Mouse (Mus musculus) C2C12 (cell line): Measurements from ENCODE around the gene Btf3l4.

Experiments
- CEBPB ChIP-seq: IDR thresholded peaks from one replicate; pipeline ENCODE4 v1.6.1; 2011; ENCODE audit warnings: low read depth, mild to moderate bottlenecking, control low read depth, moderate library complexity
- CTCF ChIP-seq: IDR thresholded peaks from one replicate; pipeline ENCODE4 v1.5.1; 2011; ENCODE audit not compliant: control insufficient read depth, insufficient read depth, insufficient read length
- MAX ChIP-seq: IDR thresholded peaks from one replicate; pipeline ENCODE4 v1.6.1; 2011; ENCODE audit warnings: mild to moderate bottlenecking, control low read depth
- MYOD1 ChIP-seq: IDR thresholded peaks from one replicate; pipeline ENCODE4 v1.6.1; 2011; ENCODE audit warnings: low read depth; ENCODE audit not compliant: control insufficient read depth, insufficient read length

DNA sequence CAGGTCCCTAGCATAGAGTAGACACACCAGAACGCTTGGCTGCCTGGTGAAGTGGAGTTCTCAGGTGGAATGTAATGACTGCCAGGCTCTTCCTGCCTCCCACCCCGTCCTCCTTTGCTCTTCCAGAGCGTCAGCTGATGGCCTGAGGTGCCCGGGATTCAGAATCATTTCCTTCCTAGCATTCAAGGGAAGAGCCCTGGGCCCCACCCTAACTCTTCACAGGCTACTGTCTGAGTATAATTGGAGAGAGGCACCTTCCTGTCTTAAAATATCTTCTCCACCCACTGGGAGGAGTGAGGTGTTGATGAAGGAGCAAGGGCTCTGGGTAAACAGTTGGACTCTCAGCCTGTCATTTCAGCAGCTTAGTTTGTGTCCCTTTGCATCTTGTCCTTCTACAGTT, 36.7 kb downstream of the Btf3l4 start:
- TF ChIP-seq CTCF (no peak), MAX (no peak), CEBPB (no peak), MYOD1 (no peak)
